Mouse (Mus musculus) monocyte, adult 5-6 weeks (primary cell): ENCODE measurements at regions not wholly inside any gene's neighbourhood (a gene's known extent, or its start where the extent isn't known, plus 50 kb on each side); places are given as distances from the start of the nearest gene placed in this dataset.
"Not testable (repeated sequence)": the region's sequence is repeated elsewhere in the genome, so short reads cannot be mapped to it uniquely, and the experiment has no call there.

Source experiments
- ATAC-seq: fragments of 153-309, 156-312 bp; replicated peaks from 2 replicates; pipeline ENCODE4 v1.8.0; 2017; ENCODE audit warnings: mild to moderate bottlenecking; ENCODE audit not compliant: low TSS enrichment, insufficient number of reproducible peaks, severe bottlenecking, poor library complexity, low FRiP score

DNA sequence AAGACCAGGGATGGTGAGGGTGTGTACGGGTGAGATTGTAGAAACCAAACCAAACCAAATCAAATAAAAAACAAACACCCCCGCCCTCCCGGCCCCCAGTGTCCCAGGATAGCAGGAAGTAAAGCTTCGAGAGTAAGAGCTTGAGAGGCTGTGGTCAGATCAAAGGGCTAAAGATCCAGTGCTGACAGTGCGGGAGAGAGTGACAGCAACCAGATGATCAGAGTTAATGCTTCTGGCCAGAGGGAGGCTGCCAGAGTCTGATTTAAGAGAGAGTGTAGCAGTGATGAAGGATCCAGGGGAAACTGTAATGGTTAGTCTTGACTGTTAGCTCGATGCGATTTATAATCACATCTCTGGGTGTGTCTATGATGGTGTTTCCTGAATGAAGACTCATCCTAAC is 467.3 kb downstream of the Tcerg1l start:
- ATAC-seq = no peak

DNA sequence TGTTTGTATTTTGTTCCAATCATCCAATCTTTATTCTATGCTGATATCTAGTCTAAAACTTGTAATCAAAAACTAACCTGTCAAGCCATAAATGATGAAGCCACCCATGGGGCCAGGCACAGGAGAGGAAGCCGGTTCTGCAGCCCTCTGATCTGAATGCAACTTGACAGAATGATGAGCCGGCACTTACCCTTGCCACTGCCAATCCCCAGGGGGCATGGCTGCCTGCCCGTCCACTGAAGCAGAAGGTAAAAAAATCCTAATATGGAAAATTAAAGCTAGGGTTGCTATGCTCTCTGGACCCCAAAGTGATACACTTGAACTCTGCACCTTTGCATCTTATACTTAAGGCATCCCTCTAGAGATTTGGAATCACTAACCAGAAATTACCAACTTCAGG is 461.6 kb downstream of the Tcerg1l start:
- no peak for ATAC-seq

DNA sequence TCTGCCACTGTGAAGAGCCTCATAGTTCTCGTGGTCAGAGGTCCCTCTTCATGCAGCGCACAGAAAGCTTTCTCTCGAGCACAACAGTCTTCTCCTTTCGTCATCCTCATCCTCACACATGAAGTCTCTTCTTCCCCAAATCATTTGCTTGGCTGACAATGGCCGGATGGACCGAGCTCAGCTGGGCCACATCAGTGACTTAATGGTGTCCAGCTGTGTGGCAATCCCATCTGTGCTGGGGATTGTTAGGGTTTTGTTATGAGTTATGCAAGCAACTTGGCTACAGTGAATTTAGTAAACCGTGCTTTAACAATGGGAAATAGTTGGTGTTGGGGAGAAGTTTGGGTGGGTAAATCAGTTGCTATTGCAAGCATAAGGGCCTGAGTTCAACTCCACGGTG is 458.4 kb downstream of the Tcerg1l start:
- no peak for ATAC-seq

DNA sequence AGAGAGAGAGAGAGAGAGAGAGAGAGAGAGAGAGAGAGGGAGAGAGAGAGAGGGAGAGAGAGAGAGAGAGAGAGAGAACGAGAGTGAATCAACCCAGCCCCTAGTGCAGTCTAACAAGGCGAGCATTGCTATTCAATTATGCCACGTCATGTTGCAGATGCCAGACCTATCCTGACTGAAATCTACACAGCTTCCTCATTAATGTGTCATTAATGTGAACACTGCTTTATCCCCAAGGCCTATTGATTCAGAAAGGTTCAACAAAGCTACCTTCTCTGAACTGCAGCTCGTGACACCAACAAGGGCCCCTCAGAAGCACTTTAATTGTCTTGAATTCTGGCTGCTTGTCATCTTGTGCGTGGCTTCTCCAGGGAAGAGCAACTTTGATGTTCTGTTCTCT is 457.4 kb downstream of the Tcerg1l start:
- no peak for ATAC-seq

DNA sequence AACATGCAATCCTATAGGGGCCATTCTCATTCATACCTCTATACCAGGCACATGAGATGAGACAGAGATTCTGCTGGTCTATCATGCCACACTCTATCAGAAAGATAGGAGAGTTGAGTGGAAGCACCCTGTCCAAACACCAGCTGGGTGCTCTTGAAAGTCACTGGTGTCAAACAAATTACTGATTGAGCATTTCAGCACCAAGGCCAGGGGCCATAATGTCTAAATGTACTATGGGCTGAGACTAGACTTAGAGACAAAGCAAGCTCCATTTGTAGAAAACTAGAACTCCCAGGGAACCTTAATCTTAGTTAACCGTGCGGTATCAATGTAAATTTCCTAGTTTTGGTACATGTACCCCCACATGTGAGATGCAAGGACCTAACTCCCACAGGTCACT is 452.5 kb downstream of the Tcerg1l start:
- ATAC-seq = no peak

DNA sequence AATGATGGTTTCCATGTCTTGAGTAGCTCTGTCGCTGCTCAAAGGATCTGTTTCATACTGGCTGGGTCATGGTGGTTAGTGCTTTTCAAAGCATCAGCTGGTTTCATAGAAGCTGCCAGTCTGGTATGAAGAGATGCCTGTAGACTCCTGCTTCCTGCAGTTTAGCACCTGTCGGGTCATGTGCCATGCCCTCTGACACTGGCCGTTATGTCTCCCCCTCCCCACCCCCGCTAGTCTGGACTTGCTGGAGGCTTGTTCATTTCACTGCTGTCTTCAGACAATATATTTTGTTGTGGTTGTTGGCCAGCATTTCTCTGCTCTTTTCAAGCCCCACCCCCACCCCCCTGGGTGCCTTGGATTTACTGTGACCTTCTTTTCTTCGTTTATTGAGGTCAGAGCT is 450.1 kb downstream of the Tcerg1l start:
- no peak for ATAC-seq

DNA sequence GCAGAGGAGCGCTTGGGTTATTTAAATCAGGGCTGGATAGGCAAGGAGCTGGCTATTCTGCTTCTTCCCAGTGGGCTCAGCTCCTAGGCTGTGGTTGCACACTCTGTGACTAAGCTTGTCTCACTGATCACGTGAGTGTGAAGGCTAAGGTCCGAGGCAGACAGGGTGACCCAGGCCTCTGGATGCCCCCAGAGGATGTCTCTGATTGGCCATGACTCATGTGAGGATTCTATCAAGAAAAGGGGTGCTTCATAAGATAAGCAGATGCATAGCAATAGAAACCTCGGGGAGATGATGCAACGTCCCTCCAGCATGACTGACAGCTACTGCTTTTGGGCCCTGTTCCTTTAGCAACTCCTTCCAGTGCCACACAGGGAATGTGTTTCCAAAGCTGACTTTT is 440.2 kb downstream of the Tcerg1l start:
- ATAC-seq = no peak

DNA sequence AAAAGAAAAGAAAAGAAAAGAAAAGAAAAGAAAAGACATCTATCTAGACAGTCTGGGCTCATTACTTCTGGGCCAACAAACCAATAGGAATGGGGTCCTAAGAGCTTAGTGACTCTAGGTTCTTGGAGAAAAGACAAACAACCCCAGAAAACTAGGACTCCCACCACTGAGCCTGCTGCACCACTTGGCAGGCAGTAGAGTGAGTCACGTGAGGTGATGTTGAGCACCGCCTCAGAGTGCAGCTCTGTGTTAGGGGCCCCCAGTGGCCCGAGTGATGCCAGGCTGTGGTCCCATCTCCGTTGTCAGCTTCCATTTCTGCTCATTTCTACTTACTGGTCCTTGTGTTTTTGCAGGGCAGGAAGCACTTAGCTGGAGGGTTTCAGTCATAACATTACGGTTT is 439.7 kb downstream of the Tcerg1l start:
- no peak for ATAC-seq

DNA sequence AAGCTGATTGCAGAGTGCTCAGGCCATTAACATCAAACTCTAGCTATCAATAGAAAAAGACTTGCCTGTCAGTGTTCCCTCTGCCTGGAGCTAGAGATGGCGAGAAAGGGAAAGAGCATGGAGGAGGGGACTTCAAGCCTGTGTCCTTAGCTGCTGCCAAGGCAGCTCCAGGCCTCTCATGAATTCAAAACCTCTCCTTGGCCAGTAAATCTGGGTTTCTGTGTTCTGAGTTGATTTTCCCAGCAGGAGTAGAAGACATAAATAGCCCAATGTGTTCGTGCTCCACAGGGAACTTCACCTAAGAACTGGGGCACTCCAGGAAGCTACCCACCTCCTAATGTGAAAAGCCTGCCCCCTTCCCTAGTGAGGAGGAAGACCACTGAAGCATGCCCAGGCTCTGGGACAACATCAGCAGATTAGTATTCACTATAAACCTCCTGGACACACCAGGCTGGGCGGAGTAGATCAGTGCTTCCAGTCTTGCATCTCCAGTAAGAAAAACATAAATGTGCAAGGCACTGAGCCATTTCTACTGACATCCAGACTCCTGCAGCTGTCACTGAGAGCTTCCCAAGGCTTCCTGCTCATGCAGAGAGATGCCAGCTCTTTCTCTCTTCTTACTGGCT is 433.9 kb downstream of the Tcerg1l start:
- no peak for ATAC-seq

DNA sequence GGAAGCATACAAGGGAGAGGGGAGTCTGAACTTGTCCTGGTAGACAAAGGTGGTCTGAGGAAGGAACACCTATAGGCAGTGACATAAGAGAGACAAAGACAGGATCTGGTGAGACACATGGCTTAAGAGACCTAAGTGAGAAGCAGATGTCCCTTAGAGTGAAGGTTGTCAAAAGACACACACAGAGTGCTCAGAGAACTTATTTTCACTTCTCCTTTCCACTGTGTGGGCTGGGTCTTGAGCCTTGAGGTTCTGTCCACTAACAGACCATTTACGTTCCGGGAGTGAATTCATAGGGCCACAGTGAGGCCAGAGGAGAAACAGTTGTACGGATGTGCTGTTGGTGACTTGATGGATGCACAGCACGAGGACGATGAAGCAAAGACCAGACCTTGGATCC is 422.8 kb downstream of the Tcerg1l start:
- ATAC-seq = no peak

DNA sequence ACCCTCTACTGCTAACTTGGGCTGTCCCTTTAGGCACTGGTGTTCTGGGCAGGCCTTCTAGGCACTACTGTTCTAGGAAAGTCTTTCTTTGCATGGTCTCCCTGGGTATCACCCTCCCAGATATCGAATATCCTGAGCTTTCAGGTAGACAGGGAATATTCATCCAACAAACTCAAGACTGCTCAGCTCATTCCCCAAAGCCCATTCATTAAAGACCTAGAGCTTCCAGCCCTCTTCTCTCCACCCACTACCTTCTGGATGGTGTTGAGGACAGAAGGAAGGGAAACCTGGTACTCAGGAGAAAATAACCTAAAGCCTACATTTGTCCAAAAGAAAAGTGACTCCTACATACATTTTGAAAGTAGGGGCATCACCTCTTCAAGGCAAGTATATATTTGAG is 420.0 kb downstream of the Tcerg1l start:
- no peak for ATAC-seq

DNA sequence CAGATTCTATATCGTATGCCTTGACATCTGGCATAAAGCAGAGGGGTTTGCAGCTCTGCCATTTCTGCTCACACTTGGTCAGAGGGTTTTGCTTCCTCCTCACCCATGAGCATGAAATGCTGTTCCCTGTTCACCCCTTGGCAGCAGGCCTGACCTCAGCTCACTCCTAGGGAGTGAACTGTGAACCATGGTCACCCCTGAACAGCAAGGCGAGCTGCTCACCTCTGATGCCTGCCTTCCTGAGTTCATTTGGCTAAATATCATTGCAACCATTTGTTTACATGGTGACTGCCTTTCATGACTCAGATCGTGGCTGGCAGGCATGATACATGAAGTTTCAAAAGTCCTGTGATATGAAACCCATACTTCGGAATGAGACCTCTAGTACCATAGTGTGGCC is 418.2 kb downstream of the Tcerg1l start:
- no peak for ATAC-seq

DNA sequence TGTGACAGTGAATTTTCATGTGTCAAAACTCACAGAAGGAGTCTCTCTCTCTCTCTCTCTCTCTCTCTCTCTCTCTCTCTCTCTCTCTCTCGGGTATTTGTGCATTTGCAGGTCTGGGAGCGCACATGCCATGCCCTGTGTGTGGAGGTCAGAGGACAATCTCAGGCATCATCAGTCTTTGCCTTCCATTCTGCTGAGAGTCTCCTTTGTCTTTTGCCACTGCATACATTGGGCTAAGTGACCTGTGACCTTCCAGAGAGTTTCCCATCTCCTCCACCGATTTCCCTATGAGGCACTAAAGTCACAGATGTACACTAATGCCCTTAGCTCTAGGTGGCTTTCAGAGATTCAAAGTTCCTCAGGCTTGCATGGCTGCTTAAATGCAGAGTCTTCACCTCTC is 391.7 kb downstream of the Tcerg1l start:
- ATAC-seq = no peak

DNA sequence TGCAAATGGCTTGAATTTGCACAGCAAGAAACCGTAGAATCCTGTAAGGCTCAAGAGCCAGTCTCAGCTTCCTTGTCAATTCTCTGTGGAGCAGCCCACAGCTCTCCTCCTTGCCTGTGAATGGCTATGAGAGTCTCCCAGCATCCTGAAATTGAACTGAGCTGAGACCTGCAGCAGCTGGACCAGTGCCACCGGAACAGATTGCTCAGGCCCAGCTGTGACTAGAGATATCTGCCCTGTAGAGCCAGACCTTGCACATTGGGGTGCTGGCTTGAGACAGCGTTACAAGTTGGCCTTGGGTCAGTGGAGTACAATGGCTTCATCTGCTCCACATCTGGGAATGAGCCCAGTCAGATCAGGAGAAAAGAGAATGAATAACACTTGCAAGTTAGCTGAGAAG is 390.6 kb downstream of the Tcerg1l start:
- no peak for ATAC-seq

DNA sequence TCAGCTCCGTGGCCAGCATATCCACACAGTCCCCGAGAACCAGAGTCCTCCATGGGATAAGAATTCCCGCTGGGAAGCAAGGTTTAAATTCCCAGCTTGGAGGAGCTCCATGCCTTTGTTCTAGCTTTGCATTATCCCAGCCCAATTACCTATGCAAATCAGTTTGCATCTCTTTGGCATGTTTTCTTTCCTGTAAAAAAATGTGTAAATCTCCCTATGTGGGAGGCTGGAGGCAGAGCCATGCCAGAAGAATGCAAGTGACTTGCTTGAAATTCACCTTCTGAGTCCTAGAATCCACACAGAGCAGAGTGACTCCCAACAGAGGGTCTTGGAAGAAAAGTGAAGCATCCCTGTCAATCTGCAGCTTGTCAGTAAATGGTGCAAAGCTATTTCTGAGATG is 388.9 kb downstream of the Tcerg1l start:
- ATAC-seq = no peak

DNA sequence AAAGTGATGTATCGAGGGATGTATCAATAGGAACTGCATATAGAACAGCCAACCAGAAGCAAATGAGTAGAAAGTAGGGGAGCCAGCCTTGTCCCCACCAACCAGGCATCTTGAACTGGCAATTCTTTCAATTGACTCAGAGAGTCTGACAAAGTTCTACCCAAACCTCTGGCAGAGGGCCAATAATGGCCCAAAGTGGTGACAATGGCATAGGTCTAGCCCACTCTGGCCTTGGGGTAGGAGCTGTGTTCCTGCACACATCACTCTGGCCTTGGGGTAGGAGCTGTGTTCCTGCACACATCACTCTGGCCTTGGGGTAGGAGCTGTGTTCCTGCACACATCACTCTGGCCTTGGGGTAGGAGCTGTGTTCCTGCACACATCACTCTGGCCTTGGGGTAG is 373.5 kb downstream of the Tcerg1l start:
- not testable (repeated sequence) for ATAC-seq

DNA sequence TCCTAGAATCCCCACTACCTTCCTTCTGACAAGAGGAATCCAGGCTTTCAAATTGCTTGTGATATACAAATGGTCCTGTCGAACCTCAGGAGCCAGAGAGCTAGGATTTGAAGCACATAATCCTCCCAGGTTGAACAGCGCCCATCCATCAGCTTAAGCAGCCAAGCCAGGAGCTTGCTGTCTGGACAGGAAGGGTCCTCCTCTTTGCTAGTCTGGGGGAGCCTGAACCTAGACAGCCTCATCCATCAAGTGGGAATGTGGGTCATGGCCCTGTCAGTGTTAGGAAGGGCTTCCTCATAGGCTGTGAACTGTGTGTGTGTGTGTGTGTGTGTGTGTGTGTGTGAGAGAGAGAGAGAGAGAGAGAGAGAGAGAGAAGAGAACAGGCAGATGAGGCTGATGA is 345.8 kb downstream of the Tcerg1l start:
- no peak for ATAC-seq

DNA sequence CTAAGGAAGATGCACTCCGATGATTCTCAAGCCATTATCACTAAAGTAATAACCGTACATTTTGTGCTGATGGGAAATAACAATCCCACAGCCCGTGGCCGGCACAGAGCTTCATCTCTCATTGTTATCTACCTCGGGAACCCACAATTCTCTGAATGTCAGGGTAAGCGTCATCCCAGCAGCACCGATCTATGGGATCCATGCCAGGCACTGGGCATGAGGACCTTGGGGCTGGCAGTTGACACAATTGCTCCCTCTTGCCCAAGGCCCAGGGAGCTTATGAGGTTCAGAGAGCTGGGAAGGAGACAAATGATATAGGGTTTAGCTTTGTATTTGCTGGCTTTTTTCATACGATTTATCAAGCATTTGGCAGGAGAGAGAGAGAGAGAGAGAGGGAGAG is 342.8 kb downstream of the Tcerg1l start:
- no peak for ATAC-seq

DNA sequence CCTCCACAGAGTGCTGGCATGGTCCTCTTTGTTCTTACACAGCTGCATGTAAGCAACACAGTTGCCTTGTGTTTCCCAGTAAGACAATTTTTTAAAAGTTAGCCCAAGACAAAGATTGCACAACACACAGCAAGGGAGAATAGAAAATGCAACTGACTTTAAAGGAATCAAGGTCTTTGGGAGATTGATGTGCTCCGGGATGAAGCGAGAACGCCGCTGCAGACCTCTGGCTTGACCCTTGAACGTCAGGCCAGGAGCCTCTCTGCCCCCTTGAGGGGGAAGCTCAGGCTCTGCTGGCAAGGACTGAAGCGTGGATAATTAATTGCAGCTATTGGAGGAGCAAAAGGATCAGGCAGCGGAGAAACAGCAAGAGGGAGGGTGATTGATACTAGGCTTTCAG is 336.4 kb downstream of the Tcerg1l start:
- no peak for ATAC-seq

DNA sequence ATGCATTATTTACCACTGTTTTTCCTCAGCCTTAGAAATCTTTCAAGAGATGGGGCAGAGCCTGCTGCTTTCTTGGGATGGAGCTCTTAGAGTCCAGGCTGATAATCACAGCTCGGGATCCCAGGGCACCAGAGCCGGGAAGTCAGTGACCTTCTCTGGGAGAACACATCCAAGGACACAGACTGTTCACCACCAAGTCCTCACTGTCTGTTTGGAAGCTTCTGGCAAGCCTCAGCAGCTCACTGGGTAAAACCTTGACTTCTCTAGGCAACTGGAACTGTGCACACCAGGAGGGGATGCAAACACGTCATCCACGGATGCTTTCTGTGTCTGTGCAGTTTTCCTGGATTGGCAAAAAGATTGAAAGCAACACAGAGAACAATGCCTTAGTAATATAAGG is 330.6 kb downstream of the Tcerg1l start:
- ATAC-seq = no peak

DNA sequence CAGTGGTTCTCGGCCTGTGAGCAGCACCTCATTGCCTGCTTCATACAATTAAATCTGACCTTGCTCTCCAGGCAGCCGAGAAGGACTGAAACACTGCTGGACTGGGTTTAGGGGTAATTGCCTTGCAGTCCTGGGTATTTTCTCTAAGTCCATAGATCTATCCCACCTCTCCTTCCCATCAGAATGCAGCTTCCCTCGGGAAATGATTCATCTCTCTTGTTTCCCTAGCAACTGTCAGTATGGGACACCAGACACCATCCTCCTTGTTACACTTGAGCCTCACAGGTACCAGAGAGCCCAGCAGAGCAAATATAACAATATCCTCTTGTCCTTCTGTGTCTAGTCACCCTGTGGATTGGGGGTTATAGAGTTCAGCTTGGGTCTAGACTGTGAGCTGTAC is 322.3 kb downstream of the Tcerg1l start:
- ATAC-seq = no peak
